Mouse (Mus musculus) liver, embryonic 16.5 days (tissue): ENCODE results near the gene Rnf25. TPM values are rescaled to one million over a fixed set of nuclear protein-coding genes. Genes with fewer than 3 reads are reported as not detected.

ENCODE experiments used
- ATAC-seq: fragments of 200-750 bp; cut with Nextera tagmentation; 2 replicates; pipeline ENCODE4 v1.8.0; 2017; ENCODE audit warnings: low read depth, mild to moderate bottlenecking, moderate number of reproducible peaks, moderate library complexity
- H3K27ac ChIP-seq: fragments of 300-500 bp; sonication (generic); 2 replicates; pipeline ENCODE4 v1.5.1; 2014; ENCODE audit warnings: mild to moderate bottlenecking, low read length
- H3K27me3 ChIP-seq: fragments of 300-500 bp; sonication (generic); 2 replicates; pipeline ENCODE4 v1.6.1; 2014; ENCODE audit warnings: low read depth, low read length, mixed read lengths; ENCODE audit not compliant: control insufficient read depth, insufficient read depth
- H3K36me3 ChIP-seq: fragments of 300-500 bp; sonication (generic); 2 replicates; pipeline ENCODE4 v1.6.1; 2014; ENCODE audit warnings: mild to moderate bottlenecking; ENCODE audit not compliant: control insufficient read depth, insufficient read depth
- H3K4me1 ChIP-seq: fragments of 300-500 bp; sonication (generic); 2 replicates; pipeline ENCODE4 v1.6.1; 2014; ENCODE audit warnings: low read depth, low read length, mixed read lengths; ENCODE audit not compliant: control insufficient read depth
- H3K4me2 ChIP-seq: fragments of 300-500 bp; sonication (generic); 2 replicates; pipeline ENCODE4 v1.6.1; 2014; ENCODE audit warnings: low read depth, low read length, mixed read lengths
- H3K4me3 ChIP-seq: fragments of 300-500 bp; sonication (generic); 2 replicates; pipeline ENCODE4 v1.5.1; 2014; ENCODE audit warnings: low read depth, mild to moderate bottlenecking, low read length
- H3K9ac ChIP-seq: fragments of 300-500 bp; sonication (generic); 2 replicates; pipeline ENCODE4 v1.6.1; 2014; ENCODE audit warnings: low read depth, low read length
- H3K9me3 ChIP-seq: fragments of 300-500 bp; sonication (generic); replicated peaks from 2 replicates; pipeline ENCODE4 v1.6.1; 2016; ENCODE audit warnings: low read length; ENCODE audit not compliant: control insufficient read depth
- WGBS: fragments of 180-500 bp; shearing (Covaris S2); extraction: QIAGEN DNeasy Blood & Tissue Kit; methylation state at CpG from one replicate; pipeline ENCODE4 v1.1.7; 2014; ENCODE audit not compliant: insufficient replicate concordance; 5-methylcytosine and 5-hydroxymethylcytosine counted together
- polyA plus RNA-seq: library from polyadenylated mRNA; unstranded; fragments of >200 nt; fragmentation: Nextera tagmentation; extraction: Ambion mirVana; gene quantifications from 2 replicates; pipeline ENCODE4 v1.2.1, GENCODE M21; 2015

Gene Rnf25
- polyA plus RNA-seq: 11.2 and 11.9 TPM in 2 replicates

- Histone ChIP-seq H3K9ac (peak within 1 kb of the TSS; percentile 71), H3K4me1 (peaks cover 9% of the 10 kb centered on the region), H3K27ac (peak within 1 kb of the TSS; percentile 37; the same call in 1 of the 2 replicates), H3K4me2 (peak within 1 kb of the TSS; percentile 79), H3K9me3 (no peaks in the 10 kb centered on the region), H3K36me3 (peaks cover 2% of the 10 kb centered on the region; the same call in 1 of the 2 replicates), H3K4me3 (peak within 1 kb of the TSS; percentile 76), H3K27me3 (no peaks in the 10 kb centered on the region)
- peak; percentile 74 for ATAC-seq
- WGBS: 17% methylated on average over 25 of the region's 25 CpGs
Measured at GRCm38 (mm10) chr1:74601267-74601962, at the start of gene Rnf25, which contains the start of gene Stk36. Rnf25 (minus strand) TSS chr1:74601397. Stk36 (plus strand) TSS chr1:74601445.

- Histone ChIP-seq H3K4me3 (no peak overlapping the region), H3K36me3 (no peaks in the 10 kb centered on the region)
- ATAC-seq: no peak
Measured at GRCm38 (mm10) chr1:74643926-74644325, 42.7 kb upstream of the Rnf25 start.

GRCm38 (mm10) chr1:74643524-74643923 is 42.3 kb upstream of the Rnf25 start:
- no peak for ATAC-seq
- Histone ChIP-seq H3K27me3 (no peaks in the 10 kb centered on the region), H3K4me3 (no peak overlapping the region), H3K9ac (no peak overlapping the region), H3K9me3 (no peaks in the 10 kb centered on the region), H3K27ac (no peak overlapping the region), H3K4me1 (no peaks in the 10 kb centered on the region), H3K36me3 (no peaks in the 10 kb centered on the region), H3K4me2 (no peak overlapping the region)
- WGBS: 71% methylated on average over 2 of the region's 2 CpGs

More at GRCm38 (mm10) chr1:74643926-74644325, 42.7 kb upstream of the Rnf25 start:
- no peaks in the 10 kb centered on the region for H3K9me3 ChIP-seq
- H3K9ac ChIP-seq: no peak overlapping the region
- no peak overlapping the region for H3K4me2 ChIP-seq
- H3K4me1 ChIP-seq: no peaks in the 10 kb centered on the region
- no peaks in the 10 kb centered on the region for H3K27me3 ChIP-seq
- H3K27ac ChIP-seq: no peak overlapping the region

GRCm38 (mm10) chr1:74632734-74633133 is 31.5 kb upstream of the Rnf25 start:
- Histone ChIP-seq H3K27me3 (no peaks in the 10 kb centered on the region), H3K4me1 (no peaks in the 10 kb centered on the region), H3K4me2 (no peak overlapping the region), H3K4me3 (no peak overlapping the region), H3K27ac (no peak overlapping the region), H3K9me3 (no peaks in the 10 kb centered on the region), H3K36me3 (no peaks in the 10 kb centered on the region), H3K9ac (no peak overlapping the region)
- 54% methylated on average over 4 of the region's 4 CpGs for WGBS
- no peak for ATAC-seq

- no peaks in the 10 kb centered on the region for H3K27me3 ChIP-seq
- no peaks in the 10 kb centered on the region for H3K4me1 ChIP-seq
- H3K9me3 ChIP-seq: no peaks in the 10 kb centered on the region
- no peak overlapping the region for H3K4me2 ChIP-seq
- 53% methylated on average over 7 of the region's 7 CpGs for WGBS
- ATAC-seq: no peak
- no peak overlapping the region for H3K9ac ChIP-seq
- H3K36me3 ChIP-seq: no peaks in the 10 kb centered on the region
- H3K4me3 ChIP-seq: no peak overlapping the region
- H3K27ac ChIP-seq: no peak overlapping the region
Measured at GRCm38 (mm10) chr1:74628001-74628400, 26.8 kb upstream of the Rnf25 start.

GRCm38 (mm10) chr1:74626076-74626475 is 24.9 kb upstream of the Rnf25 start:
- H3K27ac ChIP-seq: no peak overlapping the region
- ATAC-seq: no peak
- no peak overlapping the region for H3K4me2 ChIP-seq
- no peaks in the 10 kb centered on the region for H3K36me3 ChIP-seq
- 62% methylated on average over 4 of the region's 4 CpGs for WGBS
- no peaks in the 10 kb centered on the region for H3K4me1 ChIP-seq
- no peak overlapping the region for H3K4me3 ChIP-seq
- no peaks in the 10 kb centered on the region for H3K9me3 ChIP-seq
- no peaks in the 10 kb centered on the region for H3K27me3 ChIP-seq
- no peak overlapping the region for H3K9ac ChIP-seq

- Histone ChIP-seq H3K4me3 (no peak overlapping the region), H3K9me3 (no peaks in the 10 kb centered on the region), H3K36me3 (no peaks in the 10 kb centered on the region), H3K4me2 (no peak overlapping the region), H3K9ac (no peak overlapping the region), H3K4me1 (no peaks in the 10 kb centered on the region), H3K27me3 (no peaks in the 10 kb centered on the region), H3K27ac (no peak overlapping the region)
- WGBS: 78% methylated on average over 1 of the region's 1 CpGs
- ATAC-seq: no peak
Measured at GRCm38 (mm10) chr1:74624183-74624582, 23.0 kb upstream of the Rnf25 start.

- H3K27me3 ChIP-seq: no peaks in the 10 kb centered on the region
- peak; percentile 56 for ATAC-seq
- H3K9ac ChIP-seq: peak overlapping the region; percentile 71
- H3K4me2 ChIP-seq: peak overlapping the region; percentile 79
- H3K27ac ChIP-seq: peak overlapping the region; percentile 37; the same call in 1 of the 2 replicates
- H3K9me3 ChIP-seq: no peaks in the 10 kb centered on the region
- WGBS: 7% methylated on average over 26 of the region's 26 CpGs
- H3K4me3 ChIP-seq: peak overlapping the region; percentile 76
- peaks cover 9% of the 10 kb centered on the region for H3K4me1 ChIP-seq
- peaks cover 2% of the 10 kb centered on the region; the same call in 1 of the 2 replicates for H3K36me3 ChIP-seq
Measured at GRCm38 (mm10) chr1:74600501-74601266, 513 bp downstream of the Rnf25 start.

GRCm38 (mm10) chr1:74594434-74594833 is 6.8 kb downstream of the Rnf25 start:
- Histone ChIP-seq H3K4me3 (no peak overlapping the region), H3K4me1 (no peaks in the 10 kb centered on the region), H3K36me3 (peaks cover 18% of the 10 kb centered on the region), H3K27ac (no peak overlapping the region), H3K4me2 (no peak overlapping the region), H3K9ac (no peak overlapping the region), H3K27me3 (no peaks in the 10 kb centered on the region), H3K9me3 (no peaks in the 10 kb centered on the region)
- ATAC-seq: no peak
- WGBS: 52% methylated on average over 8 of the region's 8 CpGs
